Comparison of ENCODE assay signal across 14 mouse cellular contexts in the genomic region with DNA sequence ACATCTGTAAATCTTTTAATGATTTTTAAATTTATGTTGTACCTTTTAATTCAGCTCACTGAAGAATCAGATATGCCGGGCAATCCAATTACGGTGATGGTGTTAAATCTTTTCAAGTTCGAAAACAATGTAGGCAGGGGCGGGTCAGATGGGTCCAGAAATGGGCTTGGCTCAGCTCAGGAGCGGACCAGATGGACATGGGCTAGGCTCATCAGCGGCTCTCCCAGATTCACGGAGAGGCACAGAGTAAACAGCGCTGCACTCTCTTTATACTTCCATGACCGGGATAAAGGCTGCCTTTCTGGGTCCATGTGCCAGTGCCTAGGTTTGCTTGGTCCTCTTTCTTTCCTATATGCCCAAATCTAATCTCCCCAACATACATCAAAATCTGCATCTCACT.
"Had no signal": no experiment of that assay in that cellular context is flagged by ENCODE, and none has a peak within 500 bp of the region (broad histone marks: within the 10 kb centered on the region; RNA-seq: fewer than 3 reads in every experiment).

No protein-coding gene starts in this region.

- H3K9ac ChIP-seq: limb, embryonic 15.5 days; liver, embryonic 12.5 days; lung, embryonic 15.5 days; midbrain, embryonic 15.5 days; neural tube, embryonic 12.5 days had no signal

- DNase-seq: kidney, postnatal 36 days; lung, postnatal 14 days; spleen, adult 18-20 months; thymus, adult 18-20 months; thymus, postnatal 14 days had no signal

- H3K36me3 ChIP-seq: limb, embryonic 15.5 days; liver, embryonic 12.5 days; lung, embryonic 15.5 days; midbrain, embryonic 15.5 days; neural tube, embryonic 12.5 days had no signal

- H3K27me3 ChIP-seq: limb, embryonic 15.5 days; liver, embryonic 12.5 days; lung, embryonic 15.5 days; megakaryocyte, embryonic 14.5 days; midbrain, embryonic 15.5 days; neural tube, embryonic 12.5 days had no signal

- H3K9me3 ChIP-seq: limb, embryonic 15.5 days; liver, embryonic 12.5 days; lung, embryonic 15.5 days; midbrain, embryonic 15.5 days; neural tube, embryonic 12.5 days had no signal

- ATAC-seq: liver, embryonic 12.5 days; midbrain, embryonic 15.5 days had no signal

- H3K4me2 ChIP-seq: limb, embryonic 15.5 days; liver, embryonic 12.5 days; lung, embryonic 15.5 days; midbrain, embryonic 11.5 days; midbrain, embryonic 15.5 days; neural tube, embryonic 12.5 days had no signal

- H3K4me3 ChIP-seq: limb, embryonic 15.5 days; liver, embryonic 12.5 days; lung, embryonic 15.5 days; megakaryocyte, embryonic 14.5 days; midbrain, embryonic 15.5 days; neural tube, embryonic 12.5 days had no signal

- H3K4me1 ChIP-seq: limb, embryonic 15.5 days; liver, embryonic 12.5 days; lung, embryonic 15.5 days; megakaryocyte, embryonic 14.5 days; midbrain, embryonic 15.5 days; neural tube, embryonic 12.5 days had no signal

- H3K27ac ChIP-seq: kidney, postnatal 0 days; limb, embryonic 15.5 days; liver, embryonic 12.5 days; lung, embryonic 15.5 days; macrophage; midbrain, embryonic 15.5 days; neural tube, embryonic 12.5 days had no signal
